ENCODE assay signal across 8 mouse cellular contexts in genomic region chr6:83572671-83573070, GRCm38 (mm10). TPM values are rescaled to one million over a fixed set of nuclear protein-coding genes. Genes with fewer than 3 reads are reported as not detected.
DNase-seq lines count a peak whose midpoint lies in the region; ATAC-seq and TF ChIP-seq lines count a peak whose summit lies in the region.

Gene Stambp (minus strand): TSS chr6:83572729.

- TF ChIP-seq RAD21 in CH12.LX (IDR thresholded peaks at IDR 0.05; ENCODE audit: low read depth, low read length), result no peak

- peak within 1 kb of the TSS; percentile 91 for H3K27ac ChIP-seq in gastrocnemius, adult 2 months
- no peak within 1 kb of the TSS for H3K27ac ChIP-seq in CH12.LX (ENCODE audit: insufficient read depth, low read depth)
- H3K27ac ChIP-seq in heart, embryonic 15.5 days, result peak within 1 kb of the TSS; percentile 66
- peak within 1 kb of the TSS; percentile 89 for H3K27ac ChIP-seq in midbrain, embryonic 15.5 days

- no peaks in the 10 kb centered on the region for H3K9me3 ChIP-seq in CH12.LX (replicated peaks; ENCODE audit: low read length)
- no peaks in the 10 kb centered on the region for H3K9me3 ChIP-seq in heart, embryonic 15.5 days (replicated peaks)
- no peaks in the 10 kb centered on the region for H3K9me3 ChIP-seq in midbrain, embryonic 15.5 days

- TF ChIP-seq EP300 in CH12.LX (IDR thresholded peaks at IDR 0.05; ENCODE audit: low read length), result no peak

- peak within 1 kb of the TSS; percentile 74 for H3K4me3 ChIP-seq in gastrocnemius, adult 2 months
- H3K4me3 ChIP-seq in CH12.LX (replicated peaks in 1 of 3; ENCODE audit: low read depth in 2 of 3, low read length in 2 of 3, poor library complexity in 1 of 3), result peak within 1 kb of the TSS; percentile 86 to 90 (median 87)
- H3K4me3 ChIP-seq in heart, embryonic 15.5 days, result peak within 1 kb of the TSS; percentile 83
- peak within 1 kb of the TSS; percentile 83 for H3K4me3 ChIP-seq in midbrain, embryonic 15.5 days

- H3K9ac ChIP-seq in CH12.LX (ENCODE audit: insufficient read depth, low read depth), result peak within 1 kb of the TSS; percentile 72
- H3K9ac ChIP-seq in heart, embryonic 15.5 days, result peak within 1 kb of the TSS; percentile 68
- H3K9ac ChIP-seq in midbrain, embryonic 15.5 days, result peak within 1 kb of the TSS; percentile 89

- intact Hi-C loops in gastrocnemius, adult 2 months (cut with DNase I), result no loop called here
- intact Hi-C loops in gastrocnemius, postnatal 36 days (cut with DNase I), result no loop called here
- intact Hi-C loops in left cerebral cortex, postnatal 10 days (cut with DNase I), result no loop called here

- dilution Hi-C loops in CH12.LX (cut with MboI; ENCODE audit: extremely low pct_ligation_motif_present, extremely low pct_unique_long_range_greater_than_20kb, low sequenced_read_pairs), result no loop called here

- in situ Hi-C loops in CH12.LX (cut with MboI; ENCODE audit: low pct_ligation_motif_present, low pct_unique_long_range_greater_than_20kb, low sequenced_read_pairs), result no loop called here

- H3K79me2 ChIP-seq in CH12.LX (replicated peaks; ENCODE audit: control insufficient read depth, extremely low read depth, insufficient read depth, poor library complexity, severe bottlenecking), result no peaks in the 10 kb centered on the region

- TF ChIP-seq POLR2A in CH12.LX (IDR thresholded peaks at IDR 0.05; ENCODE audit: low read depth, low read length), result no peak

- peak; percentile 67 for ATAC-seq in heart, embryonic 15.5 days (replicated peaks; ENCODE audit: insufficient number of reproducible peaks, insufficient read depth, low FRiP score, low read depth)
- ATAC-seq in midbrain, embryonic 15.5 days (replicated peaks), result peak; percentile 86

- H3K27me3 ChIP-seq in CH12.LX (replicated peaks), result peaks cover 14% of the 10 kb centered on the region
- H3K27me3 ChIP-seq in heart, embryonic 15.5 days, result peaks cover 7% of the 10 kb centered on the region
- no peaks in the 10 kb centered on the region for H3K27me3 ChIP-seq in midbrain, embryonic 15.5 days (replicated peaks)

- H3K4me1 ChIP-seq in CH12.LX (ENCODE audit: control insufficient read depth in 1 of 2, insufficient read depth in 2 of 2), result peaks cover 20 to 38% of the 10 kb centered on the region in 2 experiments
- peaks cover 14% of the 10 kb centered on the region for H3K4me1 ChIP-seq in heart, embryonic 15.5 days (replicated peaks)
- H3K4me1 ChIP-seq in midbrain, embryonic 15.5 days, result peaks cover 22% of the 10 kb centered on the region

- TF ChIP-seq CTCF in gastrocnemius, adult 2 months (IDR thresholded peaks at IDR 0.05), result no peak
- no peak for TF ChIP-seq CTCF in CH12.LX (conservative IDR thresholded peaks at IDR 0.05 in 1 of 2, IDR thresholded peaks at IDR 0.05 in 1 of 2; ENCODE audit: low read depth in 2 of 2, low read length in 2 of 2)

- peak within 1 kb of the TSS; percentile 85 for H3K4me2 ChIP-seq in CH12.LX (ENCODE audit: insufficient read depth, low read depth, poor library complexity, severe bottlenecking)
- H3K4me2 ChIP-seq in heart, embryonic 15.5 days, result peak within 1 kb of the TSS; percentile 93
- H3K4me2 ChIP-seq in midbrain, embryonic 15.5 days, result peak within 1 kb of the TSS; percentile 91

- DNase-seq in gastrocnemius, adult 2 months, result no peak
- no peak for DNase-seq in gastrocnemius, postnatal 36 days
- no peak for DNase-seq in CH12.LX (ENCODE audit: extremely low read depth)
- DNase-seq in cerebellum, postnatal 14 days, result peak; percentile 45
- DNase-seq in left cerebral cortex, postnatal 10 days (ENCODE audit: extremely low spot score in 1 of 2, low spot score in 2 of 2), result no peak
- no peak for DNase-seq in spleen, adult 12 weeks (ENCODE audit: low spot score)

- WGBS in heart, embryonic 15.5 days, result 0% methylated on average over 7 of the region's 11 CpGs
- 4% methylated on average over 9 of the region's 11 CpGs for WGBS in midbrain, embryonic 15.5 days

- peaks cover 5 to 18% of the 10 kb centered on the region in 2 experiments for H3K36me3 ChIP-seq in CH12.LX (replicated peaks in 1 of 2; ENCODE audit: control insufficient read depth in 1 of 2, insufficient read depth in 1 of 2, low read length in 1 of 2)
- H3K36me3 ChIP-seq in heart, embryonic 15.5 days, result no peaks in the 10 kb centered on the region; the same call in 1 of the 2 replicates
- peaks cover 8% of the 10 kb centered on the region; the same call in 1 of the 2 replicates for H3K36me3 ChIP-seq in midbrain, embryonic 15.5 days (replicated peaks)

TF ChIP-seq in CH12.LX, 34 proteins besides CTCF, POLR2A, EP300 and RAD21:
- TF ChIP-seq RCOR1 (conservative IDR thresholded peaks at IDR 0.05; ENCODE audit: low read depth, low read length) (no peak), BHLHE40 (IDR thresholded peaks at IDR 0.05; ENCODE audit: low read depth, low read length) (no peak), UBTF (IDR thresholded peaks at IDR 0.05; ENCODE audit: low read depth, low read length) (no peak), ZMIZ1 (IDR thresholded peaks at IDR 0.05; ENCODE audit: low read depth, low read length) (no peak)

RNA-seq across cellular contexts. Expression of gene Stambp, which starts in this region (rescaled TPM):
- 1 to 10 TPM; 5.2 to 7.4 TPM for total RNA-seq in gastrocnemius, adult 2 months (2021)
- total RNA-seq in gastrocnemius, postnatal 36 days (2021), result 1 to 10 TPM; 5.5 to 6.5 TPM
- total RNA-seq in CH12.LX (2012; rRNA removed) (4.2 and 4.6 TPM in 2 replicates), CH12.LX (2014; rRNA removed) (3.3 and 4.1 TPM in 2 replicates)
- polyA plus RNA-seq in CH12.LX (2012; ENCODE audit: insufficient read length, low read depth), result 10.2 and 11.4 TPM in 2 replicates
- polyA plus RNA-seq in heart, embryonic 15.5 days (2015; fragmentation: Nextera tagmentation; extraction: Ambion mirVana), result 22.0 and 23.6 TPM in 2 replicates
- 10 to 100 TPM; 38.3 to 39.8 TPM for total RNA-seq in left cerebral cortex, postnatal 10 days (2021)
- 63.4 and 66.5 TPM in 2 replicates for polyA plus RNA-seq in midbrain, embryonic 15.5 days (2015; fragmentation: Nextera tagmentation; extraction: Ambion mirVana)

Comparison
In these comparisons a context has a peak if more than half of its experiments do, and no peak if none do; other contexts are left out.
1. RNA of gene Stambp (total RNA-seq): 38.3 to 39.8 TPM in left cerebral cortex, postnatal 10 days; 5.2 to 7.4 TPM in gastrocnemius, adult 2 months, 5.5 to 6.5 TPM in gastrocnemius, postnatal 36 days and 3.3 to 4.6 TPM in CH12.LX; every median in the first group is over 4 times any median in the second.
2. DNase-seq: peak in cerebellum, postnatal 14 days (2 of 2); none in gastrocnemius, adult 2 months (single experiment), gastrocnemius, postnatal 36 days (0 of 2), CH12.LX (single experiment), left cerebral cortex, postnatal 10 days (0 of 2) and spleen, adult 12 weeks (single experiment).
3. Peak in every context shown above with its lines, with median percentiles within 50 percentile points of each other: H3K4me3 ChIP-seq, H3K4me2 ChIP-seq and H3K9ac ChIP-seq.